Mouse (Mus musculus) ES-Bruce4 (cell line): ENCODE results near the gene Frmd4b.

Source experiments
- EP300 ChIP-seq: IDR thresholded peaks from 2 replicates; pipeline ENCODE4 v1.6.1; 2011; ENCODE audit warnings: low read depth, low read length; ENCODE audit not compliant: insufficient read depth
- POLR2A ChIP-seq: IDR thresholded peaks from one replicate; pipeline ENCODE4 v1.8.1; 2011; ENCODE audit warnings: low read length; ENCODE audit not compliant: insufficient read depth

DNA sequence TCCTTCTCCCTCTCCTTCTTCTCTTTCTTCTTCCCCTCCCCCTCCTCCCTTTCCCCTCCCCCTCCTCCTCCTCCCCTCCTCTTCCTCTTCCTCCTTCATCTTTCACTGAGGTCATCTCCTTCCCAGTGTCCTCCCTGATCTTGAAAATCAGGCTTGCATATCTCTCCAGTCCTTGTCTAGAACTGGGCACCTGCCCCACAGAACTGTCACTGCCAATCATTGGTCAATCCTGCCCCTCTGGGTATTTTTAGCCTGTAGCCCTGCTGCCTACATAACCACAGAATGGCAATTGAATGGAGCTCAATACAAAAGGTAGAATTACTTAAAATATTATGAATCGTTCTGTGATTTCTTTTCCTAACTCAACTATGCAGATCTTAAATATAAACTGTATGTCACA, 358.9 kb downstream of the Frmd4b start:
- no peak for TF ChIP-seq EP300
- no peak for TF ChIP-seq POLR2A
